Mouse (Mus musculus) liver, embryonic 14.5 days (tissue): Measurements from ENCODE around the gene Grap2.
A peak's percentile ranks its signal among the peaks of the same experiment; 100 is the strongest.

ENCODE experiments used
- CTCF ChIP-seq: IDR thresholded peaks from 2 replicates; pipeline ENCODE4 v1.5.1; 2016; ENCODE audit warnings: antibody characterized with exemption, low read depth, control low read depth
- EP300 ChIP-seq: IDR thresholded peaks from 2 replicates; pipeline ENCODE4 v1.6.1; 2016; ENCODE audit warnings: antibody characterized with exemption, low read depth

- TF ChIP-seq CTCF (peak; percentile 82), EP300 (no peak)
Measured at GRCm38 (mm10) chr15:80694125-80694910, 121.9 kb downstream of the Grap2 start.
